Mouse (Mus musculus): ENCODE measurements around the gene Rere.
A peak's percentile ranks its signal among the peaks of the same experiment; 100 is the strongest.
"Not testable (repeated sequence)": the region's sequence is repeated elsewhere in the genome, so short reads cannot be mapped to it uniquely, and the experiment has no call there.

The Rere gene

DNA sequence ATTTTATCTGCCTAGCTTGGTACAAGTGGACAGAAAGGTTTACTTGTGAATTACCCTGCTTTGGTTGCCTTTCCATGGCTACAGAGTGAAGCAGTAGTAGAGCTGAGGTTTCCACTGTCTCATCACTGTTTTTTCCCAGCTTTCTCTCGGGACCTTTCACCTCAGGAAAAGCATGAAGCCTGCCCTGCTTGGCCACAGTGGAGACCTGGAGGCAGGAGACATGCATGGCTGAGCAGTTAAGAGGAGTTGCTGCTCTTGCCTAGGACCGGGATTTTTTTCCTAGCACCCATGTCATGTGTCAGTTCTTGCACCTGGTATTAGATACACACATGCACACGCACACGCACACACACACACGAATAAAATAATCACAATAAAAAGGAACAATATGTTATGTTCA is 247.4 kb downstream of the Rere start:
- H3K27me3 ChIP-seq (ENCODE audit: control insufficient read depth, insufficient read depth, low read length, poor library complexity, severe bottlenecking): no peaks in the 10 kb centered on the region
- no peaks in the 10 kb centered on the region for H3K36me3 ChIP-seq (ENCODE audit: control insufficient read depth, insufficient read depth, low read length, poor library complexity, severe bottlenecking)
- DNase-seq (ENCODE audit: low read depth, low spot score): no peak

DNA sequence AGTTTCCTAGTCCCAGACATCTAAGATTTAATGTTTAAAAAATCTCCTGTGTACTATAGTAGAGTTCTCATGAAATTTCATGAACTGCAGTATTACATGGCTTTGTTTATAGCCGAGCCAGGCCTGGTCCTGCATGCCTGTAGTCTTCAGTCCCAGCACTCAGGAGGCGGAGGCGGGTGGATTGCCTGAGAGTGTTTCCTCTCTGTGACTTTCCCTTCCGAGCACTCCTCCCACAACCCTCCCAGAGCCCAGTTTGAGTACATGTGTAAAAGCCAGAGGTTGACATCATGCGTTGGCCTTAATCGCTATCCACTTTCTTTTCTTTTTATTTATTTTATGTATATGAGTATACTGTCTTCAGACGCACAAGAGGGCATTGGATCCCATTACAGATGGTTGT is 250.4 kb downstream of the Rere start:
- Histone ChIP-seq H3K36me3 (ENCODE audit: control insufficient read depth, insufficient read depth, low read length, poor library complexity, severe bottlenecking) (0 out of 2 replicates have a peak, but pooled peaks cover 1% of the 10 kb centered on the region), H3K27me3 (ENCODE audit: control insufficient read depth, insufficient read depth, low read length, poor library complexity, severe bottlenecking) (no peaks in the 10 kb centered on the region)
- DNase-seq (ENCODE audit: low read depth, low spot score): no peak

DNA sequence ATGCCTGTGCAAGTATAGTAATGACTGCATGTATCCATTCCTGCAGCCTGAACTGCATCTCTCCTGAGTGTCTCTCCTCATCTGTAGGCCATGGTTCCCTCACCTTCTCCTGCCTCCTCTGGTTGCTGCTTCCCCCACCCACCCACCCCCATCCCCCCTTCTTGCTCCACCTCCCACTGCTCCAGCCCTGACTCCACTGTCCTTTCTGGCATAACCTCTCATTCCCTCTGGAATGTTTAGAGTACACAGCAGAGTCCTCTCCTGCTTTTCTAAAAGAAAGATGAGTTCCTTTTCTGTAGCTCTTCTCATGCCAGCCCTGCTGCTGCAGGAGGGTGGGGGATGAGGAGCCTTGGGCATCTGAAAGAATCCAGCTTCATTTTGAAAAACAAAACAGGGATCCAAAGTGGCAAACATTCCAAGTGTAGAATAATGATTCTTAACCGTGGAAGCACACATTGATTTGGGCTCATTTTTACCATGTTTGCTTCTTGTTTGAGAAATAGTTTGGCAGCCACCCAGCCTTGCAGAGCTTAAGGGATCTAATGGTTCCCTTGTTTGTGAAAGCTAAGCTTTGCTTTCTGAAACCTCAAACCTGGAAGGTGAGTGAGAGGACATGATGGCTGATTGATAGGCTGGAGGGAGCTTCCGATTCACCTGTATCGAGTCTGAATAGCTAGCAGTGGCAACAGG is 255.5 kb downstream of the Rere start:
- Histone ChIP-seq H3K27me3 (ENCODE audit: control insufficient read depth, insufficient read depth, low read length, poor library complexity, severe bottlenecking) (no peaks in the 10 kb centered on the region), H3K36me3 (ENCODE audit: control insufficient read depth, insufficient read depth, low read length, poor library complexity, severe bottlenecking) (0 out of 2 replicates have a peak, but pooled peaks cover 1% of the 10 kb centered on the region)
- no peak for DNase-seq (ENCODE audit: low read depth, low spot score)

DNA sequence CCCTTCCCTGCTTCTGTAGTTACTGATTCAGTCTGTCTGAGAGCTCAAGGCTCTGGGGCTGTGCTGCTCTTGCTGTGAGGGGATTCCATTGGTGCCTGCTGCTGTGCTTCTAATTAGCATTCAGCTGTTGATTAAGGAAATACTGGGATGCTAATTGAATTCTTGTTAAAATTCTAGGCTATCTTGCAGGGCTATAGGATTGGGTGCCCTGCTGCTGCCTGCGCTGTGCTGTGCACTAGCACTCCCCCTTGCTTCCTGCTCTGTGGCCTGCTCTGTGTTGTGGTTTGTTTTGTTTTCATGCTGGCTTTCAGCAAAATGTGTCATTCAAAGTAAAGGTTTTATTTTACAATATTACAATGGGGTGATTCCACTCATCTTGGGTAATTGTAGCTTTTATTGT is 258.4 kb downstream of the Rere start:
- DNase-seq (ENCODE audit: low read depth, low spot score): peak; percentile 23
- Histone ChIP-seq H3K36me3 (ENCODE audit: control insufficient read depth, insufficient read depth, low read length, poor library complexity, severe bottlenecking) (no peaks in the 10 kb centered on the region), H3K27me3 (ENCODE audit: control insufficient read depth, insufficient read depth, low read length, poor library complexity, severe bottlenecking) (no peaks in the 10 kb centered on the region)

DNA sequence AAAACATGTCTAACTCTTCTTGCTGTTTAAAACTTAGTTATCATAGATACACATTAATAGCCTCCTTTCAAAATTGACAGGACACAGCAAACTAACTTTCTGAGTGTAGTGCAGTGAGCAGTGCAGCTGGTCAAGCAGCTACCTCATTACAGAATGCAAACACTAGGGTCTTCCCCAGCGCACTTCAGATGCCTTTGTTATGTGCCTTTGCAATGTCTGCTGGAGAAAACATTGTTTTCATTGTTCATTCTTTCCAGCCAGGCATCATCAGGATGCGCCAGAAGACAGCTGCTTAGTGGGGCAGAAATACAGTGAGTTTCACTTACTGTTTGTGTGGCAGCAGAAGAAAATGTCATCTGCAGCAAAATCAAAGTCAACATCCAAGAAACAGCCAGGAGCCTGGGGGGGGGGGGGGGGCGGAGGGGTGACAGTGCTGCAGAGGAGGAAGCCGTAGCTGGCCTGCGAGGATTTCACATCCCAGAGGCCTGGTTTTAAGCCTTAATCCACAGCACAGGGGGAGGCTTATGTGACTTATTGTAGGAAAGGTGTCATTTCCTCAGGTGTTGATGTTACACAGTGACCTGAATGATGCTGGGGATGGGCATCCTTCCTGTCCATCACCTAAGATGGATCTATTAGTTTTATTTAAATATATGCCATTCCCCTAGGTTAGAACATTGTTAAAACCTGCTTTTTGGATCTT is 259.1 kb downstream of the Rere start:
- no peaks in the 10 kb centered on the region for H3K36me3 ChIP-seq (ENCODE audit: control insufficient read depth, insufficient read depth, low read length, poor library complexity, severe bottlenecking)
- peak; percentile 27 for DNase-seq (ENCODE audit: low read depth, low spot score)
- H3K27me3 ChIP-seq (ENCODE audit: control insufficient read depth, insufficient read depth, low read length, poor library complexity, severe bottlenecking): no peaks in the 10 kb centered on the region

DNA sequence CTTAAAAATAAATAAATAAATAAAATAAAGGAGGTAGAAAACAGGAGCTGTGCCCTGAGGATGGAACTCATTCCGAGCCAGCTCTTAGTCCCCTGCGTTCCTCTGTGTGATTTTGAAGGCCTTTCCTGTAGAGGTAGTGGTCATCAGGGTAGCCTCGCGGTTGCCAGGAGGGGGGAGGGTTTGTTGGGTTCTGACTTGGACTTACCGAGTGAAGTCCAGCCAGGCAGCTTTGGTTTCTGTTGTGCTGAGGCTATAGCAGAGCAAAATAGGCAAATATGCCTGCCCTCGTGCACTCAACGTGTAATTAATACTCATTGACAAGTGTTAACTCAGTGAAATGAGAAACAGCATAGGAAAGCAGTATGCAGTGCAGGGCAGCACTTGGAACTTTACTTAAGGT is 262.8 kb downstream of the Rere start:
- Histone ChIP-seq H3K27me3 (ENCODE audit: control insufficient read depth, insufficient read depth, low read length, poor library complexity, severe bottlenecking) (no peaks in the 10 kb centered on the region), H3K36me3 (ENCODE audit: control insufficient read depth, insufficient read depth, low read length, poor library complexity, severe bottlenecking) (no peaks in the 10 kb centered on the region; the same call in 1 of the 2 replicates)
- DNase-seq (ENCODE audit: low read depth, low spot score): no peak

DNA sequence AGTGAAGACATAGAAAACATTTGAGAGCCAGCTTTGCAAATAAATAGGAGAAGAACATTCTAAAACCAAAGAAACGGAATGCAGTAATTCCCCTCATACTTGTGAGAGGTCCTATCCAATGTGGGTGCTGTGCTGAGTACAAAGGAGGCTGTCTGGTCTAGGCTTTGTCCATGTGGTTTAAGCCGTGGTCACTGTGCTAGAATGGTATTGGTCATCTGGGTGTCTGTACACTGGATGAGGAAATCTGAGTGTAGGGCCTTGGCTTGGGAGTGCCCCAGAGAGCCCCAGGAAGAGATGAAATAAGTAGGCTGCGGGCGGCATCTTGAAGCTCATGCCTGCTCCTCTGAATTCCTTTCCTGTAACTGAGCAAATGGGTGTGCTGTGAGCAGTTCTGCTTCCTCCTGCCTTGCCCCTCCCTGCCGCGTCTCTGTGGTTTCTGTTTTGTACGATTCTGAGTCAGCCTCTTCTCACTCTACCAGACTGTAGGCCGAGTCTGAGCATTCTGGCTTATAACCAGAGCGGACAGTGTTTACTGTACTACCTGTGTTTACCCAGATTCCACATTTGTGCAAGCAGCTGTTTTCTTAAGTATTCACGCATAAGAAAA is 263.3 kb downstream of the Rere start:
- no peaks in the 10 kb centered on the region for H3K27me3 ChIP-seq (ENCODE audit: control insufficient read depth, insufficient read depth, low read length, poor library complexity, severe bottlenecking)
- H3K36me3 ChIP-seq (ENCODE audit: control insufficient read depth, insufficient read depth, low read length, poor library complexity, severe bottlenecking): no peaks in the 10 kb centered on the region; the same call in 1 of the 2 replicates
- peak; percentile 82 for DNase-seq (ENCODE audit: low read depth, low spot score)

DNA sequence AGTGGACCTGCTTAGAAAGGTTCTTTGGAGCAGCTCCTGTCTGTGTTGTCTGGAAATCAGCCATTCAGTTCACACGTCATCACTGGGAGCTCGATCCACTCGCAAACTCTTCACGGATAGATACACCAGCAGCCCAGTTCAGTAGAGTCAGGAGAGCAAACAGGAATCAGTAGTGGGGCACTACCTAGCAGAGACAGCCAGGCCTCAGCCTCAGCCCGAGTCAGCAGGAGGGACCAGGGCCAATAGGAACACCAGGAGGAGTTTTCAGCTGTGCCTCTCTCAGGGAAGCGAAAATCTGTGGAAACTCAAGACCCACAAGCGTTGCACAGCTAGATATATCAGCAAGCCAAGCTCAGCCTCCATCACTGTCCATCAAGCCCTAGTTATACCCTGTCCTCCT is 264.3 kb downstream of the Rere start:
- Histone ChIP-seq H3K27me3 (ENCODE audit: control insufficient read depth, insufficient read depth, low read length, poor library complexity, severe bottlenecking) (no peaks in the 10 kb centered on the region), H3K36me3 (ENCODE audit: control insufficient read depth, insufficient read depth, low read length, poor library complexity, severe bottlenecking) (no peaks in the 10 kb centered on the region; the same call in 1 of the 2 replicates)
- DNase-seq (ENCODE audit: low read depth, low spot score): no peak

DNA sequence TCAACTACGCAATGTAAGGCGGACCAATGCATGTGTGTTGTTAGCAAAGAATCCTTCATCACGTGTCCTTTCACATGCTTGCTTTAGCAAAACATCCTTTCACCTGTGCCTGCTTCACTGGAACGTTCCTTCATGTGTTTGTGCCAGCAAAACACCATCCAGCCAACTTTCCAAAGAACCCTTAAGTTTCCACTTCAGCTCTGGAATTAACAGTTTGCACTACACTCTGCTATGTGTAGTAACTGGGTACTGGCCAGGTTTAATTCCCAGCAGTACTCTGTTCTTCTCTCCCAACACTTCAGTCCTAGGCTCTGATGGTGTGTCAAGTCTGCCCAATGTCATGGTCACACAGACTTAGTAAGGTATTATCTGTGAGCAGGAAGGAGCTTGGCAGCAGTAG is 264.9 kb downstream of the Rere start:
- H3K27me3 ChIP-seq (ENCODE audit: control insufficient read depth, insufficient read depth, low read length, poor library complexity, severe bottlenecking); H3K36me3 ChIP-seq (ENCODE audit: control insufficient read depth, insufficient read depth, low read length, poor library complexity, severe bottlenecking); DNase-seq (ENCODE audit: low read depth, low spot score): not testable (repeated sequence)

DNA sequence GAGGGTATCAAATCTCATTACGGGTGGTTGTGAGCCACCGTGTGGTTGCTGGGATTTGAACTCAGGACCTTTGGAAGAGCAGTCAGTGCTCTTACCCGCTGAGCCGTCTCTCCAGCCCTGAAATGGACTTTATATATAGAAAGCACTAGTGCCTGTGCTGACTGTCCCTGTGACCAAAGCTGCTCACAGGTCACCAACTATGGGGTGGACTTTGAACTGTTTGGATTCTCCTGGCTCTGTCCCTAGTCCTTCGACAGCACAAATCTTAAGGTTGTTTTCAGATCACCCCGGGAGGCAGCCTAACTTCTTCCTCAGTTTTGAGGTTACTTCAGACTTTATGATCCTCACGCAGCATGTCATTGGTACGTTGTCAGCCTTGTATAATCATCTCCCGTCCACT is 267.9 kb downstream of the Rere start:
- Histone ChIP-seq H3K27me3 (ENCODE audit: control insufficient read depth, insufficient read depth, low read length, poor library complexity, severe bottlenecking) (no peaks in the 10 kb centered on the region), H3K36me3 (ENCODE audit: control insufficient read depth, insufficient read depth, low read length, poor library complexity, severe bottlenecking) (no peaks in the 10 kb centered on the region; the same call in 1 of the 2 replicates)
- no peak for DNase-seq (ENCODE audit: low read depth, low spot score)

DNA sequence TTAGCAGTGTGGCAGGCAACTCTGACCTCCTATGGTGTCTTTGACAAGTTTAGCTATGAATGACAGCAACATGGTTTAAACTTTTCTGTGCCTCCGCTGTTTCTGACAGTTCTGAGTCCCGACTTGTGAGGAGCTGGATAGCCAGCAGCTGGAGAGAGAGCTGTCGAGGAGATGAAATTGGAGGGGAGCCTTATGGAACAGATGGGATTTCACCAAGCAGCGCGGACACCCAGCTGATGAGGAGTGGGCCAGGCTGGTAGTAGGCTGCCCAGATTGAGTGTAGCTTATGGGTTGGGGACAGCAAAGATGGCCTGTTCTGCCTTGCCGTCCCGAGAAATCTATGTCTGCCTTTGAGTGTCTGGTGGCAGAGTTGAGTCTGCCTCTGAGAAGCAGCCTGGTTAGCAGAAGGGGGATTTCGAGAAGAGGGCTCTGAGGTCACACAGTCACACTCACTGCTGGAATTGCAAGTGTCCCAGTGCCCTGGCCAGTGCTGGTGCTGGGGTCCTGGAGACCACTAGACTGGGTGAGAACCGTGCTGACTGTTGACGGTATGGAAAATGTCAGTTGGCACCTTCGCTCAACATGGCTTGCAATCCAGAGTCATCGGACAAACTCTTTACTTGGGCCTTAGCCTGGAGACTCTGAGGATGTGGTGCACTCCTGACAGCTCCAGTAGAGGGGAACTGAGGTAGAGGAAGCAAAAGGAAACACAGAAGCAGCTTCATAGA is 268.7 kb downstream of the Rere start:
- DNase-seq (ENCODE audit: low read depth, low spot score): no peak
- Histone ChIP-seq H3K36me3 (ENCODE audit: control insufficient read depth, insufficient read depth, low read length, poor library complexity, severe bottlenecking) (no peaks in the 10 kb centered on the region; the same call in 1 of the 2 replicates), H3K27me3 (ENCODE audit: control insufficient read depth, insufficient read depth, low read length, poor library complexity, severe bottlenecking) (no peaks in the 10 kb centered on the region)

DNA sequence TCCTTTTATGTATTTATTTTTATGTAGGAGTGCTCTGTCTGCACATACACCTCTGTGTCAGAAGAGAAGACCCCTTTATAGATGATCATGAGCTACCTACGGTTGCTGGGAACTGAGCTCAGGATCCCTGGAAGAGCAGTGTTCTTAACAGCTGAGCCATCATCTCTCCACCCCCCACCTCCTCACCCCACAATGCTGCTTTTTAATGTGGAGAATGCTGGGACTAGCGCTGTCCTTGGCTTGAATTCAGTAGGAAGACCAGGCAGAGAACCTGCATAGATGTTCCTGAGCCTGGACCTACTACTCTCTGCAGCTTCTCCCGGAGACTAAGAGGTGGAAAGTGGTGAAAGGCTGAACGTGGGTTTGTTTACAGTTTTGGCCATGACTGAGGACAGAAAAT is 269.9 kb downstream of the Rere start:
- no peaks in the 10 kb centered on the region; the same call in 1 of the 2 replicates for H3K36me3 ChIP-seq (ENCODE audit: control insufficient read depth, insufficient read depth, low read length, poor library complexity, severe bottlenecking)
- no peak for DNase-seq (ENCODE audit: low read depth, low spot score)

DNA sequence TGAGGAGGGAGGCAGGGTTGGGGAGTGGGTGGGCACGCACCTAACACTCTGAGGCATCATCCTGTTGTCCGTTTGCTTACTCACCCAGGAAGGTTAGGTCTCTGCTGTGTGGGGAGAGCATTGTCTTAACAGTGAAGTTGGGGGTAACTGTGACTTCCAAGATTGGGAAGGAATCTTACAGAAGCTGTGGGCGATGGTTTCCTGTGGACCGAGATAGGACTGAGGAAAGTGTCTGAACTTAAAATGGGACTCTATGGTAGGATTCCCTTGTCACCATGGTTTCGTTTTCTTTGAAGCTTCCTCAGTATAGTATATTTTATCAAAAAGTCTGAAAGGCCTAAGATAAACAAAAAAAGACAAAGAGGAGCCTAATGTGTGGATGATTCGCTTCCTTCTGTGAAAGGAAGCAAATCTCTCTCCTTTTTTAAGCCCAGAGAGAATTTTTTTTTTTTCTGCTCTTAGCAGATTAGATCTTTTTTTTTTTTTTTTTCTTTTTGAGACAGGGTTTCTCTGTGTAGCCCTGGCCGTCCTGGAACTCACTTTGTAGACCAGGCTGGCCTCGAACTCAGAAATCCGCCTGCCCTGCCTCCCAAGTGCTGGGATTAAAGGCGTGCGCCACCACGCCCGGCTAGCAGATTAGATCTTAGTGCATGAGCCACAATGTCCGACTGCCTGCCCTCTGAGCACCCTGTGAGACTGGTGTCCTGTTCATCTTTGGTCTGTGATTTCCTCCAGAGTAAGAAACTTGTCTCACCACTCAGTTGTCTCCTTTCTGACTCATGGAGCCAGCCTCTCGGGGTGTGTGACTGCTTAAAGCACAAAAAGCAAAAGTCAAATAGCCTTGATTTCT is 271.5 kb downstream of the Rere start:
- no peaks in the 10 kb centered on the region for H3K27me3 ChIP-seq (ENCODE audit: control insufficient read depth, insufficient read depth, low read length, poor library complexity, severe bottlenecking)
- no peak for DNase-seq (ENCODE audit: low read depth, low spot score)
- no peaks in the 10 kb centered on the region; the same call in 1 of the 2 replicates for H3K36me3 ChIP-seq (ENCODE audit: control insufficient read depth, insufficient read depth, low read length, poor library complexity, severe bottlenecking)

More for the DNA sequence above, 269.9 kb downstream of the Rere start:
- H3K27me3 ChIP-seq (ENCODE audit: control insufficient read depth, insufficient read depth, low read length, poor library complexity, severe bottlenecking): no peaks in the 10 kb centered on the region

DNA sequence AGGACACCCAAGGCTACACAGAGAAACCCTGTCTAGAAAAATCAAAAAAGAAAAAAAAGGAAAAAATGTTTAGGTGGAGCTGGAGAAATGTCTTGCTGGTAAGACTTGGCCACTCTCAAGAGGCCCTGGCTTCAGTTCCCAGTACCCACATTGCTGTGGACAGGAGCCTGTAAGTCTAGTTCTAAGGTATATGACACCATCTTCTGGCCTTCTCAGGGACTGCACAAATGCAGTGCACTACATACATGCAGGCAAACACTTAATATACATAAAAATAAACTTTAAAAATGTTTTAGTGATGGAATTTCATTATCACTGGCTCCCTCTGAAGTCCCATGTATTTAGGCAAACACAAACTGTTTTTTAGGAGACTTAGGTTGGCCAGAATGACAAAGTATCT is 274.3 kb downstream of the Rere start:
- H3K27me3 ChIP-seq (ENCODE audit: control insufficient read depth, insufficient read depth, low read length, poor library complexity, severe bottlenecking): no peaks in the 10 kb centered on the region
- DNase-seq (ENCODE audit: low read depth, low spot score): peak; percentile 46
- H3K36me3 ChIP-seq (ENCODE audit: control insufficient read depth, insufficient read depth, low read length, poor library complexity, severe bottlenecking): no peaks in the 10 kb centered on the region
